Mouse (Mus musculus): ENCODE results near the gene Gck.

DNA sequence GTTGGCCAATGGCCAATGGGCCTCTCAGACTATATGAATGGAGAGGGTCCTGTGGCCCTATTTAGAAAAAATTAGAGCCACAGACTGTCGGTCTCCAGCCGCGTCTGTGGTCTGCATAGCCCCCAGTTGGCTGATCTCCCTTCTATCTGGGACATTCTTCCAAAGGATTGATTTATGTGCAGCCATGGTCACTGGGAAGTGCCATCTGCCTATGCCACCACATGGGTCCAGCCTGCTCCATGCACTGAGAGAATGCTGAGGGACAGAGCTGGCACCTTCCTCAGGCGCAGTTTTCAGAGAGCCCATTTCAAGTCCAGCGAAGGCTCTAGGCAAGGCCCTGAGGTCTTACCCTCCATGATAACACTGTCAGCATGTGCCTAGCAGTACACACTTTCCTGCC is 44.3 kb upstream of the Gck start:
- no peak for TF ChIP-seq CTCF (IDR thresholded peaks at IDR 0.05; ENCODE audit: extremely low read depth, insufficient read depth, insufficient read length, insufficient replicate concordance)
- TF ChIP-seq POLR2A (IDR thresholded peaks at IDR 0.05; ENCODE audit: low read depth, low read length) = no peak
